Mouse (Mus musculus): ENCODE results near the gene Pip. TPM values are rescaled to one million over a fixed set of nuclear protein-coding genes. Genes with fewer than 3 reads are reported as not detected.

The Pip gene
- not detected for total RNA-seq (2021)
- long read RNA-seq: 0 reads

DNA sequence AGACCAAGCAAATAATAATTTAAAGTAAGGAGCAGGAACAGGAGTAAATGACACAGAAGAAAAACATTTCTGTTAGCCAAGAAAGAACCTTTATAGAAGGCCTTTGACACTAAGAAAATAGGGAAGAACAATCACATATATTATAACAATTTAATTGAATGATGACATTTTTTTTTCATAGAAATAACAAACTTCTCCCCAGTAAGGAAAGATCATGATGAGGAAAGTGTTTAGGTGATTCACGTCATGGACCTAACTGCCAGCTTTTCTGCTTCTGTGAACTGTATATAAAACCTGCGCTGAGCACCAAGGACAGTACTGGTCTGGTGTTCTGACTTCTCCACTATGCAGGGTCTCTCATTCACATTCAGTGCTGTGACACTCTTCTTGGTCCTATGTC is at the start of gene Pip:
Gene Pip (plus strand): TSS at position 301 of the 400 bp plus-strand sequence.
- DNase-seq (ENCODE audit: low spot score in 2 of 2): no peak

GRCm38 (mm10) chr6:41824086-41824485 is 23.2 kb upstream of the Pip start:
- DNase-seq (ENCODE audit: low spot score in 2 of 2): no peak

DNA sequence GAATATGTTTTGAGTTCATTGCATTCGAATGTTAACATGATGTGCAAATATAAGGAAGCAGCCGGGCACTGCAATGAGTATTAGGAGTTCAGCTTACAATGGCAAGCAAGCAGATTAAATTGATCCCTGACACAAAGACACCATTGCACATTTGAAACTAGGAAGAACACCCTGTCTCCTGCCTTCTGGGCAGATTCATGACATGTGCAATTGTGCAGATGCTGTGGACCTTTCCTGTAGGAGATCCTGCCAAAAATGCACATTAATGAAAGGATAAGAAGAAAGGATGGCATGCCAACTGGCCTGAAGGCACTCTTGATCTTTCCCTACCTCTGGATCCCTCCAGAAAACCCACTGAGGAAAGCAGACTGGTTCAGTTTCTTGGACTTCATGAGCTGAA is 17.8 kb upstream of the Pip start:
- DNase-seq (ENCODE audit: low spot score in 2 of 2): no peak

GRCm38 (mm10) chr6:41852689-41853088 is 5.4 kb downstream of the Pip start, which contains the start of gene Sval2:
TSS of gene Sval2 (plus strand) at chr6:41852989.
- no peak for DNase-seq (ENCODE audit: low spot score in 2 of 2)

DNA sequence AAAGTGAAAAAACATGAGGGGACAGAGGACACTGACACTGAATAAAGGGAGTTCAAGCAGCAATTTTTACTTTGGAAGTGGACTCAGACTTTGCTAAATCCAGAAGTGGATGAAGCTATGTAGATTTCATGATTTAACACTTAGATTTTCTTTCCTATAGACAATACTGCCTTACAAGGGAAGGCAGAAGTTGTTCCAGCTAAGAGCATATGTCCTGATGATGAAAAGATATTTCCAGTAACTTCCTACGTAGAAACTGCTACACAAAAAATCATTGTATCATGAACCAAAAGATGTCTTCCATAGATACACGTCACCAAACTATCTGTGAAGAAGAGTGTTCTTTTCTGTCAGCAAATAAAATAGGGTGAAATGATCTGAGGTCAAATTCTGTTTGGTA is 16.7 kb downstream of the Pip start:
- DNase-seq (ENCODE audit: low spot score in 2 of 2): no peak

Other genes with a start within 250 kb of the Pip start
- 10 to 100 TPM; 75.5 to 80.5 TPM for gene Ephb6, start 242.1 kb upstream of the Pip start, total RNA-seq (2021)
- under 1 TPM; 0.59 to 0.81 TPM for gene Trpv6, start 211.1 kb upstream of the Pip start, total RNA-seq (2021)
- not detected for gene Trpv5, start 166.8 kb upstream of the Pip start, total RNA-seq (2021)
- gene Llcfc1, start 163.1 kb upstream of the Pip start, total RNA-seq (2021): not detected
- gene Kel, start 143.2 kb upstream of the Pip start, total RNA-seq (2021): not detected
- not detected for gene Olfr459, start 72.4 kb upstream of the Pip start, total RNA-seq (2021)
- gene Sval2, start 5.5 kb downstream of the Pip start, total RNA-seq (2021): not detected
- not detected for gene Sval1, start 104.1 kb downstream of the Pip start, total RNA-seq (2021)
- not detected for gene Sval3, start 120.6 kb downstream of the Pip start, total RNA-seq (2021)
- not detected for gene Sva, start 190.9 kb downstream of the Pip start, total RNA-seq (2021)

All from layer of hippocampus, adult 18-20 months (tissue).